Mouse (Mus musculus) olfactory bulb, adult 2 months (tissue): Measurements from ENCODE around the gene Cnnm1.

Experiments used
- CTCF ChIP-seq: fragments of 200-500 bp; IDR thresholded peaks from 2 replicates; pipeline ENCODE4 v1.5.1; 2012; ENCODE audit warnings: low read depth, mild to moderate bottlenecking, low read length, moderate library complexity; ENCODE audit not compliant: insufficient read depth
- POLR2A ChIP-seq: fragments of 200-500 bp; IDR thresholded peaks from 2 replicates; pipeline ENCODE4 v1.6.1; 2012; ENCODE audit warnings: mild to moderate bottlenecking, low read depth, low read length, moderate library complexity; ENCODE audit not compliant: insufficient read depth

DNA sequence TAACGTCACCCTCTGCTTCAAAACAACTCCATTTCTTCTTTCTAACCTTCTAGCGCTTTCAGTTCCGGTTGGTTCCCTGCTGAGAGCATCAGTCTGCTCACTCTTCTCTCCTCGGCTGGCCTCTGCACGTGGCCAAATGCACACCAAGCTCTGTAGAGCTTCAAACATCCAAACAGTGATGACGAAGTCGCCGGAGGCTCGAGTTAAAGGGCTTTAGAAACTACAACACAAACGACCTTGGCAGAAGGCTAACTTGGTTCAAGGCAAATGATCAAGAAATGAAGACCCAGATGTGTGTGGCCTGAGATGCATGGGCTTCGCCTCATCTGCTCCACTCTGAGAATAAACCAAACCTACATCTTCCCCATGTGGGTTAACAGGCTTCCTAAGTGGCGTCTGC is 83.3 kb downstream of the Cnnm1 start:
- no peak for TF ChIP-seq CTCF
- TF ChIP-seq POLR2A: no peak
